Mouse (Mus musculus): ENCODE results near the gene Cilp.

GRCm38 (mm10) chr9:65273048-65273809 lies 8.2 kb downstream of the Cilp start:
- TF ChIP-seq CTCF (IDR thresholded peaks at IDR 0.05; ENCODE audit: low read depth, low read length) (no peak), POLR2A (IDR thresholded peaks at IDR 0.05; ENCODE audit: insufficient read depth, low read length) (no peak)
